Mouse (Mus musculus) CH12.LX (cell line): ENCODE results near the gene Kcnmb3. TPM values are rescaled to one million over a fixed set of nuclear protein-coding genes. Genes with fewer than 3 reads are reported as not detected.

Experiments
- DNase-seq: peaks from one replicate; pipeline ENCODE4 v3.0.0-alpha.2; 2013; ENCODE audit errors: extremely low read depth
- H3K27ac ChIP-seq: 2 replicates; pipeline ENCODE4 v1.5.1; 2012; ENCODE audit warnings: low read depth, mild to moderate bottlenecking, control low read depth, moderate library complexity; ENCODE audit not compliant: insufficient read depth
- H3K27me3 ChIP-seq: replicated peaks from 2 replicates; pipeline ENCODE3; 2012; ENCODE audit warnings: inconsistent platforms
- H3K36me3 ChIP-seq, 2 experiments: replicated peaks in 1 of 2; 2 replicates each; pipeline versions ENCODE3 to v1.6.1; 2012; ENCODE audit warnings: inconsistent platforms in 1 of 2, low read length in 1 of 2, mild to moderate bottlenecking in 1 of 2, mixed read lengths in 1 of 2, moderate library complexity in 1 of 2; ENCODE audit not compliant: control insufficient read depth in 1 of 2, insufficient read depth in 1 of 2
- H3K4me1 ChIP-seq, 2 experiments: 2 replicates each; pipeline ENCODE4 v1.6.1; 2012; ENCODE audit warnings: inconsistent platforms in 1 of 2, moderate library complexity in 1 of 2; ENCODE audit not compliant: insufficient read depth in 2 of 2, control insufficient read depth in 1 of 2
- H3K4me2 ChIP-seq: 2 replicates; pipeline ENCODE4 v1.6.1; 2012; ENCODE audit warnings: low read depth, mild to moderate bottlenecking, control low read depth; ENCODE audit not compliant: poor library complexity, insufficient read depth, severe bottlenecking
- H3K4me3 ChIP-seq, 3 experiments: fragments of 150-350 bp in 1 of 3; sonication (generic) in 1 of 3; replicated peaks in 1 of 3; 2 replicates each; pipeline versions ENCODE3 to v1.5.1; 2011 to 2012; ENCODE audit warnings: low read depth in 2 of 3, low read length in 2 of 3, mild to moderate bottlenecking in 2 of 3, moderate library complexity in 2 of 3, control low read depth in 1 of 3, improper control_type of control experiment in 1 of 3, inconsistent platforms in 1 of 3, mixed read lengths in 1 of 3; ENCODE audit not compliant: poor library complexity in 1 of 3
- H3K79me2 ChIP-seq: replicated peaks from 2 replicates; pipeline ENCODE4 v1.6.1; 2012; ENCODE audit warnings: mild to moderate bottlenecking, moderate library complexity; ENCODE audit not compliant: control insufficient read depth, poor library complexity, insufficient read depth, severe bottlenecking; ENCODE audit errors: extremely low read depth
- H3K9ac ChIP-seq: 2 replicates; pipeline ENCODE4 v1.6.1; 2012; ENCODE audit warnings: low read depth, mild to moderate bottlenecking, control low read depth, moderate library complexity; ENCODE audit not compliant: insufficient read depth
- H3K9me3 ChIP-seq: replicated peaks from 2 replicates; pipeline ENCODE3; 2012; ENCODE audit warnings: low read length, inconsistent platforms, mixed read lengths
- CHD1 ChIP-seq: IDR thresholded peaks from 2 replicates; pipeline ENCODE4 v1.6.1; 2012; ENCODE audit warnings: low read depth, low read length, improper control_type of control experiment, inconsistent platforms
- CTCF ChIP-seq, 2 experiments: IDR thresholded peaks in 1 of 2; conservative IDR thresholded peaks in 1 of 2; 2 replicates each; pipeline ENCODE4 v1.5.1; 2011 to 2012; ENCODE audit warnings: low read depth in 2 of 2, low read length in 2 of 2, improper control_type of control experiment in 1 of 2, inconsistent platforms in 1 of 2, mild to moderate bottlenecking in 1 of 2, moderate library complexity in 1 of 2
- E2F4 ChIP-seq: IDR thresholded peaks from 2 replicates; pipeline ENCODE4 v1.6.1; 2011; ENCODE audit warnings: low read depth, low read length, improper control_type of control experiment; ENCODE audit not compliant: insufficient replicate concordance
- ELF1 ChIP-seq: IDR thresholded peaks from 2 replicates; pipeline ENCODE4 v1.6.1; 2014; ENCODE audit warnings: low read depth, mild to moderate bottlenecking, inconsistent platforms, low read length, improper control_type of control experiment
- EP300 ChIP-seq: IDR thresholded peaks from 2 replicates; pipeline ENCODE4 v1.6.1; 2011; ENCODE audit warnings: low read length, improper control_type of control experiment
- GABPA ChIP-seq: IDR thresholded peaks from 2 replicates; pipeline ENCODE4 v1.6.1; 2012; ENCODE audit warnings: low read depth, low read length, improper control_type of control experiment, inconsistent platforms; ENCODE audit not compliant: insufficient replicate concordance
- HCFC1 ChIP-seq: IDR thresholded peaks from 2 replicates; pipeline ENCODE4 v1.6.1; 2012; ENCODE audit warnings: low read depth, mild to moderate bottlenecking, inconsistent platforms, low read length, improper control_type of control experiment
- MAFK ChIP-seq: IDR thresholded peaks from 2 replicates; pipeline ENCODE4 v1.6.1; 2011; ENCODE audit warnings: low read length, improper control_type of control experiment; ENCODE audit not compliant: insufficient replicate concordance
- MAZ ChIP-seq: IDR thresholded peaks from 2 replicates; pipeline ENCODE4 v1.6.1; 2012; ENCODE audit warnings: low read depth, mild to moderate bottlenecking, inconsistent platforms, low read length, improper control_type of control experiment, moderate library complexity
- MXI1 ChIP-seq: IDR thresholded peaks from 2 replicates; pipeline ENCODE4 v1.6.1; 2011; ENCODE audit warnings: mild to moderate bottlenecking, low read depth, low read length, improper control_type of control experiment
- NELFE ChIP-seq: IDR thresholded peaks from 2 replicates; pipeline ENCODE4 v1.6.1; 2011; ENCODE audit warnings: low read depth, low read length, improper control_type of control experiment
- NRF1 ChIP-seq: IDR thresholded peaks from 2 replicates; pipeline ENCODE4 v1.6.1; 2014; ENCODE audit warnings: low read depth, mild to moderate bottlenecking, inconsistent platforms, low read length, improper control_type of control experiment, moderate library complexity
- PAX5 ChIP-seq: IDR thresholded peaks from 2 replicates; pipeline ENCODE4 v1.6.1; 2012; ENCODE audit warnings: low read length, inconsistent platforms, mixed read lengths
- POLR2A ChIP-seq: IDR thresholded peaks from 2 replicates; pipeline ENCODE4 v1.6.1; 2011; ENCODE audit warnings: low read depth, mild to moderate bottlenecking, improper control_type of control experiment, low read length
- POLR2AphosphoS2 ChIP-seq: IDR thresholded peaks from 2 replicates; pipeline ENCODE4 v1.6.1; 2011; ENCODE audit warnings: low read depth, low read length, improper control_type of control experiment
- RAD21 ChIP-seq: IDR thresholded peaks from 2 replicates; pipeline ENCODE4 v1.6.1; 2011; ENCODE audit warnings: low read depth, mild to moderate bottlenecking, low read length, improper control_type of control experiment, moderate library complexity
- UBTF ChIP-seq: IDR thresholded peaks from 2 replicates; pipeline ENCODE4 v1.6.1; 2012; ENCODE audit warnings: low read depth, mild to moderate bottlenecking, inconsistent platforms, low read length, improper control_type of control experiment, moderate library complexity
- USF2 ChIP-seq: conservative IDR thresholded peaks from 2 replicates; pipeline ENCODE4 v1.6.1; 2011; ENCODE audit warnings: low read depth, low read length, improper control_type of control experiment
- ZKSCAN1 ChIP-seq: IDR thresholded peaks from 2 replicates; pipeline ENCODE4 v1.6.1; 2012; ENCODE audit warnings: low read depth, inconsistent platforms, low read length, improper control_type of control experiment, borderline replicate concordance
- ZMIZ1 ChIP-seq: IDR thresholded peaks from 2 replicates; pipeline ENCODE4 v1.6.1; 2012; ENCODE audit warnings: low read depth, mild to moderate bottlenecking, inconsistent platforms, low read length, improper control_type of control experiment
- ZNF384 ChIP-seq: IDR thresholded peaks from 2 replicates; pipeline ENCODE4 v1.6.1; 2012; ENCODE audit warnings: low read depth, low read length, improper control_type of control experiment, inconsistent platforms
- dilution Hi-C: fragments of 300-500 bp; cut with MboI; formaldehyde crosslinking; loops from 2 replicates; pipeline ENCODE4 v1.14.3; 2020; ENCODE audit warnings: low sequenced_read_pairs; ENCODE audit not compliant: extremely low pct_unique_long_range_greater_than_20kb, extremely low pct_ligation_motif_present
- in situ Hi-C: fragments of 300-500 bp; cut with MboI; formaldehyde crosslinking; loops from 3 replicates; pipeline ENCODE4 v1.14.3; 2019; ENCODE audit warnings: low sequenced_read_pairs, low pct_ligation_motif_present, low pct_unique_long_range_greater_than_20kb, mixed read lengths
- polyA plus RNA-seq: library from polyadenylated mRNA; unstranded; fragments of >175 nt; gene quantifications from 2 replicates; pipeline ENCODE4 v1.2.1, GENCODE M21; 2012; ENCODE audit warnings: low read depth; ENCODE audit not compliant: insufficient read length
- total RNA-seq, 2 experiments: library from RNA; depleted of rRNA; stranded (reverse); fragments of 300-350 nt in 1 of 2; fragments of >200 nt in 1 of 2; gene quantifications; 2 replicates each; pipeline ENCODE4 v1.2.3; 2012 to 2014

Kcnmb3 gene
- total and polyA plus RNA-seq, 3 experiments: 1.0 to 4.7 (median 2.4) TPM

DNA sequence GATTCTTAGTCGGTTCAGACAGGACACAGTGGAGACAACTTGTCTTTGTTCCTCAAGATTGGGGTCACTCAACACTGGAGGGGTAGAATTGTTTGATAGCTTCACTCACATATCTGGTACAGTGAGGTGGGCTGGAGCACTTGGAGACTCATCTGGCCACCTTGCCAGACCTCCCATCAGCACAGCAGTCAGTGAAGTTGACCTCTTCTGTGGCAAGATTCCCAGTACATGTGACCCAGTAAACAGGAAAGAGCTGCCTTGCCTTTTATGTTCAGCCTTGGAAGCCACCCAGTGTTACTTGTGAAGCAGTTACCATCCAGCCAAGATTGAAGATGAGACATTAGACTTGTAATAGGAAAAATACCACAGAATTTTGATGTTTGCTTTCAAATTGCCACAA lies 45.5 kb upstream of the Kcnmb3 start:
- H3K9ac ChIP-seq: no peak overlapping the region

DNA sequence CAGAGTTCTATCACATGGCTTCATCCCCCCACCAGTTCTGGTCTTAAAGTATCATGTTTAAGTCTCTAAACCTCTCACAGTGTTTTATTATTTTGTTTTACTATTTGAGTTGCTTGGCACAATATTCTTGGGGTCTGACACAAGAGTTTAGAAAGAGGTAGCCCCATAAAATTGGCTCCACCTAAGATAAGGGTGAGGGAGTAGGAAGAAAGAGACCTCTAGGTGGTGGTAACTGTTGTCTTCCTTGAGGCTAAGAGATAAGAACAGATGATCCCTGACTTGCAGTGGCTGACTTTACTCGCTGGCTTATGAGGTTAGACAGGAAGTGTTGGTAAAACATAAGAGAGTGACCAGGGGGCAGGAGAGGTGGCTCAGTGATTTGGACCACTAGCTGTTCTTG lies 43.7 kb upstream of the Kcnmb3 start:
- TF ChIP-seq CHD1 (no peak), E2F4 (no peak), RAD21 (no peak)
- TF ChIP-seq, all 38 proteins: peak for 0
- H3K9ac ChIP-seq: no peak overlapping the region
- no peaks in the 10 kb centered on the region for H3K79me2 ChIP-seq
- DNase-seq: no peak
- H3K4me3 ChIP-seq: no peak overlapping the region
- H3K36me3 ChIP-seq: peaks cover 34 to 74% of the 10 kb centered on the region in 2 experiments
- no peaks in the 10 kb centered on the region for H3K27me3 ChIP-seq
- in situ Hi-C loops: no loop called here
- no peaks in the 10 kb centered on the region for H3K9me3 ChIP-seq
- H3K4me2 ChIP-seq: no peak overlapping the region
- H3K4me1 ChIP-seq: no peaks in the 10 kb centered on the region
- H3K27ac ChIP-seq: no peak overlapping the region
- dilution Hi-C loops: no loop called here

More for the DNA sequence above, 45.5 kb upstream of the Kcnmb3 start:
- no peak for DNase-seq
- Histone ChIP-seq H3K4me2 (no peak overlapping the region), H3K27ac (no peak overlapping the region), H3K27me3 (no peaks in the 10 kb centered on the region), H3K79me2 (no peaks in the 10 kb centered on the region), H3K36me3 (peaks cover 37 to 71% of the 10 kb centered on the region in 2 experiments), H3K9me3 (no peaks in the 10 kb centered on the region), H3K4me3 (no peak overlapping the region), H3K4me1 (no peaks in the 10 kb centered on the region)
- TF ChIP-seq USF2 (no peak), ZNF384 (no peak), POLR2AphosphoS2 (no peak), GABPA (no peak), MAZ (no peak), EP300 (no peak), ZKSCAN1 (no peak), ELF1 (no peak), E2F4 (no peak), POLR2A (no peak), UBTF (no peak), NRF1 (no peak)
- in situ Hi-C loops (no loop called here), dilution Hi-C loops (no loop called here)

DNA sequence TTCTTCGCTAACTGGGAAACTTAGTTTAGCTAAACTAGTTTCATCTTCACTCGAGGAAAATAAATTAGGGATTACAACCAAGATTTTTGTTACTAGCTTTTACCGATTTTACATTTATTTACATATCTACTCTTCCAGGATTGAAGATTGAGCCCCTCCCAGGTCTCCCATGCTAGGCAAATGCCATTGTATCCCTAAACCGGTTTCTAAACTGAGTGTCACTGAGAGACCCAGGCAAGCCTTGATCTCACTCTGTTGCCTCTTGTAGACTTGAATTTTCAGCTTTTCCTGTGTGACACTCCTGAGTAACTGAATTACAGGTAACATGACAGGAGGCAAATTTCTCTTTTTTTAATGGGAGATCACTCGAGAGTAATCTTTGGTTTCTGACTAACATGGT lies 38.0 kb upstream of the Kcnmb3 start:
- dilution Hi-C loops (no loop called here), in situ Hi-C loops (no loop called here)
- Histone ChIP-seq H3K4me2 (peak overlapping the region; percentile 81), H3K79me2 (no peaks in the 10 kb centered on the region), H3K36me3 (peaks cover 12 to 32% of the 10 kb centered on the region in 2 experiments), H3K27ac (no peak overlapping the region), H3K4me3 (peak overlapping the region; percentile 70 to 90 (median 87)), H3K4me1 (peaks cover 2 to 6% of the 10 kb centered on the region in 2 experiments; a peak in 3 of 4 replicates), H3K9ac (peak overlapping the region; percentile 42), H3K9me3 (peaks cover 10% of the 10 kb centered on the region), H3K27me3 (no peaks in the 10 kb centered on the region)
- peak; percentile 12 for DNase-seq
- TF ChIP-seq PAX5 (no peak), MAFK (no peak), NELFE (no peak), HCFC1 (no peak), USF2 (no peak), GABPA (no peak), ZMIZ1 (no peak), MXI1 (no peak), CTCF (conservative IDR thresholded peaks at IDR 0.05 in 1 of 2, IDR thresholded peaks at IDR 0.05 in 1 of 2; ENCODE audit: low read depth in 2 of 2, low read length in 2 of 2) (no peak)
